Mouse (Mus musculus) thymus, adult 18-20 months (tissue): ENCODE results near the gene Rint1.
A peak's percentile ranks its signal among the peaks of the same experiment; 100 is the strongest.
"Not testable (repeated sequence)": the region's sequence is repeated elsewhere in the genome, so short reads cannot be mapped to it uniquely, and the experiment has no call there.

Source experiments
- DNase-seq, 2 experiments: peaks; one replicate each; pipeline ENCODE4 v3.0.0; 2022; ENCODE audit warnings: mixed read lengths in 2 of 2

The Rint1 gene

GRCm38 (mm10) chr5:23826321-23827004 lies 39.0 kb downstream of the Rint1 start:
- DNase-seq, result peak in 1 of 2 experiments; percentile 39

- DNase-seq, result no peak
Observed at GRCm38 (mm10) chr5:23830897-23831752, 43.6 kb downstream of the Rint1 start.

- not testable (repeated sequence) for DNase-seq
Observed at GRCm38 (mm10) chr5:23835691-23836090, 48.2 kb downstream of the Rint1 start.

- no peak for DNase-seq
Observed at GRCm38 (mm10) chr5:23838158-23838557, 50.6 kb downstream of the Rint1 start.

- peak; percentile 96 for DNase-seq
Observed at GRCm38 (mm10) chr5:23843674-23844530, 56.4 kb downstream of the Rint1 start, which contains the start of gene Tomm7. Gene Tomm7 (minus strand): TSS chr5:23844161.

GRCm38 (mm10) chr5:23844531-23844841 lies 57.0 kb downstream of the Rint1 start:
- no peak for DNase-seq

- DNase-seq, result no peak
Observed at GRCm38 (mm10) chr5:23845141-23845540, 57.6 kb downstream of the Rint1 start.

GRCm38 (mm10) chr5:23850345-23851159 lies 63.0 kb downstream of the Rint1 start:
- DNase-seq, result peak; percentile 78 to 81

GRCm38 (mm10) chr5:23851160-23851555 lies 63.6 kb downstream of the Rint1 start:
- not testable (repeated sequence) for DNase-seq

GRCm38 (mm10) chr5:23852916-23853315 lies 65.4 kb downstream of the Rint1 start:
- not testable (repeated sequence) for DNase-seq

- DNase-seq, result no peak
Observed at GRCm38 (mm10) chr5:23855484-23855883, 68.0 kb downstream of the Rint1 start.

- no peak for DNase-seq
Observed at GRCm38 (mm10) chr5:23856164-23856563, 68.7 kb downstream of the Rint1 start.

GRCm38 (mm10) chr5:23857189-23857588 lies 69.7 kb downstream of the Rint1 start:
- no peak for DNase-seq

- no peak for DNase-seq
Observed at GRCm38 (mm10) chr5:23858001-23858400, 70.5 kb downstream of the Rint1 start.

GRCm38 (mm10) chr5:23858643-23859042 lies 71.1 kb downstream of the Rint1 start:
- no peak for DNase-seq

- no peak for DNase-seq
Observed at GRCm38 (mm10) chr5:23859087-23859718, 71.7 kb downstream of the Rint1 start.

GRCm38 (mm10) chr5:23859896-23860295 lies 72.4 kb downstream of the Rint1 start:
- DNase-seq, result no peak

- no peak for DNase-seq
Observed at GRCm38 (mm10) chr5:23861721-23862120, 74.2 kb downstream of the Rint1 start.

- no peak for DNase-seq
Observed at GRCm38 (mm10) chr5:23862291-23862690, 74.8 kb downstream of the Rint1 start.

GRCm38 (mm10) chr5:23863166-23864053 lies 75.9 kb downstream of the Rint1 start:
- no peak for DNase-seq
